ENCODE assay signal across 19 mouse cellular contexts in genomic region chr4:142367774-142368173, GRCm38 (mm10).
DNase-seq lines count a peak whose midpoint lies in the region; ATAC-seq and TF ChIP-seq lines count a peak whose summit lies in the region.
"Had no signal": no experiment of that assay in that cellular context is flagged by ENCODE, and none has a peak within 500 bp of the region (broad histone marks: within the 10 kb centered on the region; RNA-seq: fewer than 3 reads in every experiment).

No protein-coding gene starts in this region.

- no peaks in the 10 kb centered on the region for H3K36me3 ChIP-seq in liver, adult 2 months (ENCODE audit: control insufficient read depth, insufficient read depth, low read length)
- H3K36me3 ChIP-seq in liver, postnatal 0 days (replicated peaks; ENCODE audit: insufficient read depth, low read length) = no peaks in the 10 kb centered on the region
- H3K36me3 ChIP-seq in liver, embryonic 11.5 days (ENCODE audit: control insufficient read depth, insufficient read depth, low read length) = no peaks in the 10 kb centered on the region
- H3K36me3 ChIP-seq: G1E had no signal

- H3K4me3 ChIP-seq in liver, adult 2 months (ENCODE audit: insufficient read depth, low read depth, low read length) = no peak overlapping the region
- no peak overlapping the region for H3K4me3 ChIP-seq in liver, postnatal 0 days (ENCODE audit: low read depth, low read length)
- H3K4me3 ChIP-seq in liver, embryonic 11.5 days (ENCODE audit: low read depth, low read length) = no peak overlapping the region

- no peak for TF ChIP-seq EP300 in liver, postnatal 0 days (IDR thresholded peaks at IDR 0.05; ENCODE audit: low read depth)

- no peak for TF ChIP-seq POLR2A in liver, adult 2 months (IDR thresholded peaks at IDR 0.05; ENCODE audit: extremely low read depth, insufficient read depth, low read length)

- H3K79me2 ChIP-seq in liver, adult 2 months (ENCODE audit: control insufficient read depth, insufficient read depth, low read length) = no peaks in the 10 kb centered on the region

- H3K9ac ChIP-seq in liver, adult 2 months (ENCODE audit: low read depth, low read length) = no peak overlapping the region
- no peak overlapping the region for H3K9ac ChIP-seq in liver, postnatal 0 days (replicated peaks)
- H3K9ac ChIP-seq in liver, embryonic 11.5 days (ENCODE audit: low read depth, low read length) = no peak overlapping the region

- 0 out of 2 replicates have a peak, but pooled peaks cover 2% of the 10 kb centered on the region for H3K9me3 ChIP-seq in liver, postnatal 0 days (ENCODE audit: low read length)
- H3K9me3 ChIP-seq in liver, embryonic 11.5 days (ENCODE audit: control insufficient read depth, low read length) = no peaks in the 10 kb centered on the region

- no peaks in the 10 kb centered on the region for H3K27me3 ChIP-seq in liver, adult 2 months (ENCODE audit: control insufficient read depth, insufficient read depth, low read length)
- no peaks in the 10 kb centered on the region for H3K27me3 ChIP-seq in liver, postnatal 0 days (ENCODE audit: insufficient read depth, low read length)
- no peaks in the 10 kb centered on the region for H3K27me3 ChIP-seq in liver, embryonic 11.5 days (replicated peaks; ENCODE audit: control insufficient read depth, insufficient read depth, low read length)
- H3K27me3 ChIP-seq: CH12.LX had no signal

- no peaks in the 10 kb centered on the region for H3K4me1 ChIP-seq in liver, adult 2 months (ENCODE audit: control insufficient read depth, insufficient read depth, low read length)
- no peaks in the 10 kb centered on the region for H3K4me1 ChIP-seq in liver, postnatal 0 days (ENCODE audit: insufficient read depth)
- H3K4me1 ChIP-seq in liver, embryonic 11.5 days (replicated peaks; ENCODE audit: control insufficient read depth, insufficient read depth, low read length) = no peaks in the 10 kb centered on the region

- H3K27ac ChIP-seq in liver, adult 2 months (replicated peaks; ENCODE audit: insufficient read depth, low read depth, low read length) = no peak overlapping the region
- H3K27ac ChIP-seq in liver, postnatal 0 days (ENCODE audit: low read depth) = no peak overlapping the region
- H3K27ac ChIP-seq in liver, embryonic 11.5 days (ENCODE audit: low read depth, low read length) = no peak overlapping the region

- peak; percentile 54 for DNase-seq in liver, adult 2 months (ENCODE audit: extremely low read depth, low read depth, low spot score)
- no peak for DNase-seq in liver
- no peak for DNase-seq in liver, postnatal 0 days
- DNase-seq in liver, embryonic 11.5 days (ENCODE audit: low spot score) = no peak
- DNase-seq: adrenal gland, adult 2 months; adrenal gland, adult 8-10 months; adrenal gland, postnatal 10 days; adrenal gland, postnatal 14 days; adrenal gland, postnatal 25 days; adrenal gland, postnatal 36 days; B cell, adult 2 months; cerebellum, adult 11 months; cerebellum, adult 11-12 months; cerebellum, adult 18-20 months had no signal

- WGBS in liver, adult 2 months = 7% methylated on average over 3 of the region's 3 CpGs
- 35% methylated on average over 3 of the region's 3 CpGs for WGBS in liver, postnatal 0 days (ENCODE audit: insufficient replicate concordance)
- WGBS in liver, embryonic 11.5 days = 53% methylated on average over 3 of the region's 3 CpGs

- no peak for TF ChIP-seq CTCF in liver, adult 2 months (IDR thresholded peaks at IDR 0.05; ENCODE audit: low read depth, low read length)
- no peak for TF ChIP-seq CTCF in liver, postnatal 0 days (IDR thresholded peaks at IDR 0.05; ENCODE audit: low read depth)

- peak; percentile 72; the same call in 1 of the 2 replicates for ATAC-seq in liver, postnatal 0 days
- no peak for ATAC-seq in liver, embryonic 11.5 days (replicated peaks; ENCODE audit: low FRiP score)
- ATAC-seq: activated CD4-positive, CD25-positive, alpha-beta regulatory T cell, adult 4 months; CD4-positive, CD25-positive, alpha-beta regulatory T cell, adult 4 months; Patski had no signal

- no peak overlapping the region for H3K4me2 ChIP-seq in liver, postnatal 0 days (ENCODE audit: low read depth, low read length)
- no peak overlapping the region for H3K4me2 ChIP-seq in liver, embryonic 11.5 days
